Mouse (Mus musculus) layer of hippocampus, adult 18-20 months (tissue): ENCODE data around the gene Gm36210. TPM values are rescaled to one million over a fixed set of nuclear protein-coding genes. Genes with fewer than 3 reads are reported as not detected.

Experiments
- DNase-seq, 2 experiments: peaks; one replicate each; pipeline ENCODE4 v3.0.0; 2022; ENCODE audit warnings: low spot score in 2 of 2
- total RNA-seq, 2 experiments: library from RNA; stranded (reverse); gene quantifications; 2 replicates each; pipeline ENCODE4 v1.2.3; 2021

Gm36210 gene
- total RNA-seq, 2 experiments from 2014 or later: 0.25 TPM; not detected in 1

GRCm38 (mm10) chr7:4850621-4851314, 55.5 kb downstream of the Gm36210 start:
- DNase-seq: no peak

- DNase-seq: no peak
Observed at GRCm38 (mm10) chr7:4849372-4849771, 56.9 kb downstream of the Gm36210 start.

Other genes with a start within 250 kb of the Gm36210 start
- gene Ppp6r1, start 247.5 kb downstream of the Gm36210 start, total RNA-seq: 100 to 1,000 TPM; 127 TPM
- gene Hspbp1, start 221.4 kb downstream of the Gm36210 start, total RNA-seq: 10 to 100 TPM; 82.7 to 92.4 TPM
- gene Brsk1, start 215.9 kb downstream of the Gm36210 start, total RNA-seq: 100 to 1,000 TPM; 368 to 369 TPM
- gene Tmem150b, start 181.3 kb downstream of the Gm36210 start, total RNA-seq: under 1 TPM; 0.10 to 0.15 TPM
- 10 to 100 TPM; 28.3 to 30.3 TPM for gene Kmt5c, start 166.4 kb downstream of the Gm36210 start, total RNA-seq
- gene Cox6b2, start 153.4 kb downstream of the Gm36210 start, total RNA-seq: 1 to 10 TPM; 9.0 to 9.6 TPM
- gene Fam71e2, start 135.2 kb downstream of the Gm36210 start, total RNA-seq: not detected
- gene Il11, start 123.7 kb downstream of the Gm36210 start, total RNA-seq: under 1 TPM; 0.15 to 0.27 TPM
- not detected for gene Tmem190, start 123.6 kb downstream of the Gm36210 start, total RNA-seq
- 1 to 10 TPM; 2.8 to 2.9 TPM for gene Tmem238, start 116.9 kb downstream of the Gm36210 start, total RNA-seq
- gene Rpl28, start 113.6 kb downstream of the Gm36210 start, total RNA-seq: 100 to 1,000 TPM; 474 to 485 TPM
- gene Ube2s, start 93.9 kb downstream of the Gm36210 start, total RNA-seq: 100 to 1,000 TPM; 102 to 121 TPM
- gene Shisa7, start 61.8 kb downstream of the Gm36210 start, total RNA-seq: 100 to 1,000 TPM; 150 to 162 TPM
- gene Isoc2b, start 36.3 kb downstream of the Gm36210 start, total RNA-seq: 1 to 10 TPM; 4.4 to 6.3 TPM
- gene Isoc2a, start 29.4 kb downstream of the Gm36210 start, total RNA-seq: 10 to 100 TPM; 14.9 to 15.9 TPM
- 10 to 100 TPM; 13.9 to 15.1 TPM for gene Zfp628, start 8.7 kb upstream of the Gm36210 start, total RNA-seq
- gene Nat14, start 15.5 kb upstream of the Gm36210 start, total RNA-seq: 100 to 1,000 TPM; 114 to 119 TPM
- gene Ssc5d, start 19.3 kb upstream of the Gm36210 start, total RNA-seq: 1 to 10 TPM; 1.8 to 2.6 TPM
- gene Sbk2, start 57.9 kb upstream of the Gm36210 start, total RNA-seq: under 1 TPM; 0.17 to 0.38 TPM
- gene Sbk3, start 64.7 kb upstream of the Gm36210 start, total RNA-seq: 1 to 10 TPM in 1 of 2 experiments, under 1 TPM in 1; 0.62 to 1.0 TPM
- gene Zfp579, start 89.6 kb upstream of the Gm36210 start, total RNA-seq: 10 to 100 TPM; 27.2 to 34.9 TPM
- 1 to 10 TPM; 8.4 TPM for gene Zfp524, start 107.9 kb upstream of the Gm36210 start, total RNA-seq
- gene Fiz1, start 108.2 kb upstream of the Gm36210 start, total RNA-seq: 10 to 100 TPM; 20.8 to 24.5 TPM
- gene Gm44973, start 109.0 kb upstream of the Gm36210 start, total RNA-seq: not detected
- 10 to 100 TPM; 35.9 TPM for gene Zfp865, start 113.9 kb upstream of the Gm36210 start, total RNA-seq
- 10 to 100 TPM; 60.6 to 68.5 TPM for gene Ccdc106, start 114.0 kb upstream of the Gm36210 start, total RNA-seq
- gene 4632433K11Rik, start 127.6 kb upstream of the Gm36210 start, total RNA-seq: under 1 TPM in 1 of 2 experiments, not detected in 1; 0.45 TPM
- gene Zfp784, start 131.9 kb upstream of the Gm36210 start, total RNA-seq: 1 to 10 TPM; 4.3 to 5.1 TPM
- 10 to 100 TPM; 28.7 to 31.7 TPM for gene Zfp580, start 145.0 kb upstream of the Gm36210 start, total RNA-seq
- gene U2af2, start 155.6 kb upstream of the Gm36210 start, total RNA-seq: 100 to 1,000 TPM; 181 TPM
- gene Epn1, start 173.7 kb upstream of the Gm36210 start, total RNA-seq: 100 to 1,000 TPM; 558 to 565 TPM
- not detected for gene Rfpl4, start 210.4 kb upstream of the Gm36210 start, total RNA-seq
- not detected for gene Rasl2-9, start 219.4 kb upstream of the Gm36210 start, total RNA-seq
- not detected for gene Vmn1r55, start 243.2 kb upstream of the Gm36210 start, total RNA-seq